Mouse (Mus musculus) lung, adult 2 months (tissue): ENCODE results near the gene Myo3b.
"Not testable (repeated sequence)": the region's sequence is repeated elsewhere in the genome, so short reads cannot be mapped to it uniquely, and the experiment has no call there.

Experiments used
- CTCF ChIP-seq: fragments of 200-500 bp; IDR thresholded peaks from 2 replicates; pipeline ENCODE4 v1.5.1; 2011; ENCODE audit warnings: mild to moderate bottlenecking, low read length, control low read depth; ENCODE audit not compliant: insufficient read depth
- POLR2A ChIP-seq: fragments of 200-500 bp; IDR thresholded peaks from 2 replicates; pipeline ENCODE4 v1.6.1; 2011; ENCODE audit warnings: low read depth, mild to moderate bottlenecking, control low read depth, low read length, borderline replicate concordance; ENCODE audit errors: extremely low read depth

GRCm38 (mm10) chr2:69994082-69994736 lies 44.7 kb upstream of the Myo3b start:
- not testable (repeated sequence) for TF ChIP-seq POLR2A, CTCF
